Mouse (Mus musculus) midbrain, embryonic 16.5 days (tissue): ENCODE results near the gene Arhgap10. TPM values are rescaled to one million over a fixed set of nuclear protein-coding genes. Genes with fewer than 3 reads are reported as not detected.

Experiments used
- ATAC-seq: fragments of 200-750 bp; cut with Nextera tagmentation; 2 replicates; pipeline ENCODE4 v1.8.0; 2017; ENCODE audit warnings: moderate TSS enrichment
- H3K27ac ChIP-seq: fragments of 300-500 bp; sonication (generic); 2 replicates; pipeline ENCODE4 v1.5.1; 2014; ENCODE audit warnings: mild to moderate bottlenecking, low read length, mixed read lengths
- H3K27me3 ChIP-seq: fragments of 300-500 bp; sonication (generic); 2 replicates; pipeline ENCODE4 v1.6.1; 2014; ENCODE audit warnings: low read depth, low read length, mixed read lengths; ENCODE audit not compliant: control insufficient read depth, insufficient read depth
- H3K36me3 ChIP-seq: fragments of 300-500 bp; sonication (generic); 2 replicates; pipeline ENCODE4 v1.6.1; 2014; ENCODE audit warnings: mild to moderate bottlenecking, low read length, moderate library complexity, mixed read lengths; ENCODE audit not compliant: control insufficient read depth, insufficient read depth
- H3K4me1 ChIP-seq: fragments of 300-500 bp; sonication (generic); 2 replicates; pipeline ENCODE4 v1.6.1; 2014; ENCODE audit warnings: mild to moderate bottlenecking, low read length, mixed read lengths; ENCODE audit not compliant: control insufficient read depth, insufficient read depth
- H3K4me2 ChIP-seq: fragments of 300-500 bp; sonication (generic); 2 replicates; pipeline ENCODE4 v1.6.1; 2014; ENCODE audit warnings: mild to moderate bottlenecking, low read length, mixed read lengths
- H3K4me3 ChIP-seq: fragments of 300-500 bp; sonication (generic); 2 replicates; pipeline ENCODE4 v1.5.1; 2014; ENCODE audit warnings: low read depth, mild to moderate bottlenecking, low read length, moderate library complexity, mixed read lengths
- H3K9ac ChIP-seq: fragments of 300-500 bp; sonication (generic); 2 replicates; pipeline ENCODE4 v1.6.1; 2014; ENCODE audit warnings: low read depth, low read length, mixed read lengths
- H3K9me3 ChIP-seq: fragments of 300-500 bp; sonication (generic); replicated peaks from 2 replicates; pipeline ENCODE4 v1.6.1; 2014; ENCODE audit warnings: mild to moderate bottlenecking, low read length, mixed read lengths; ENCODE audit not compliant: control insufficient read depth, poor library complexity, severe bottlenecking
- WGBS: fragments of 180-500 bp; shearing (Covaris S2); extraction: QIAGEN DNeasy Blood & Tissue Kit; methylation state at CpG from one replicate; pipeline ENCODE4 v1.1.7; 2014; 5-methylcytosine and 5-hydroxymethylcytosine counted together
- polyA plus RNA-seq: library from polyadenylated mRNA; unstranded; fragments of >200 nt; fragmentation: Nextera tagmentation; extraction: Ambion mirVana; gene quantifications from 2 replicates; pipeline ENCODE4 v1.2.1, GENCODE M21; 2015

The Arhgap10 gene
- polyA plus RNA-seq, 1 experiment from 2014 or later = 2.8 TPM

- H3K27me3 ChIP-seq = no peaks in the 10 kb centered on the region
- no peak overlapping the region for H3K4me3 ChIP-seq
- no peaks in the 10 kb centered on the region for H3K9me3 ChIP-seq
- H3K27ac ChIP-seq = no peak overlapping the region
- no peaks in the 10 kb centered on the region for H3K36me3 ChIP-seq
- no peak overlapping the region for H3K4me2 ChIP-seq
- no peak overlapping the region for H3K9ac ChIP-seq
- 87% methylated on average over 10 of the region's 10 CpGs for WGBS
- ATAC-seq = no peak
- H3K4me1 ChIP-seq = no peaks in the 10 kb centered on the region
These were observed 10.2 kb downstream of the Arhgap10 start for GRCm38 (mm10) chr8:77507510-77508035.

GRCm38 (mm10) chr8:77506539-77506938 lies 11.2 kb downstream of the Arhgap10 start:
- no peaks in the 10 kb centered on the region for H3K27me3 ChIP-seq
- H3K27ac ChIP-seq = no peak overlapping the region
- 89% methylated on average over 7 of the region's 7 CpGs for WGBS
- no peak overlapping the region for H3K9ac ChIP-seq
- ATAC-seq = no peak
- no peak overlapping the region for H3K4me2 ChIP-seq
- no peaks in the 10 kb centered on the region for H3K9me3 ChIP-seq
- no peaks in the 10 kb centered on the region for H3K36me3 ChIP-seq
- no peaks in the 10 kb centered on the region for H3K4me1 ChIP-seq
- H3K4me3 ChIP-seq = no peak overlapping the region

GRCm38 (mm10) chr8:77502547-77502946 lies 15.2 kb downstream of the Arhgap10 start:
- H3K4me3 ChIP-seq = no peak overlapping the region
- H3K27ac ChIP-seq = no peak overlapping the region
- ATAC-seq = no peak
- no peak overlapping the region for H3K4me2 ChIP-seq
- H3K4me1 ChIP-seq = no peaks in the 10 kb centered on the region
- no peak overlapping the region for H3K9ac ChIP-seq
- H3K9me3 ChIP-seq = no peaks in the 10 kb centered on the region
- WGBS = 90% methylated on average over 6 of the region's 6 CpGs
- H3K36me3 ChIP-seq = no peaks in the 10 kb centered on the region
- H3K27me3 ChIP-seq = no peaks in the 10 kb centered on the region

GRCm38 (mm10) chr8:77501131-77501530 lies 16.6 kb downstream of the Arhgap10 start:
- Histone ChIP-seq H3K9me3 (no peaks in the 10 kb centered on the region), H3K4me1 (no peaks in the 10 kb centered on the region), H3K36me3 (no peaks in the 10 kb centered on the region), H3K27ac (no peak overlapping the region), H3K4me2 (no peak overlapping the region), H3K27me3 (no peaks in the 10 kb centered on the region), H3K4me3 (no peak overlapping the region), H3K9ac (no peak overlapping the region)
- 96% methylated on average over 8 of the region's 8 CpGs for WGBS
- ATAC-seq = no peak

- Histone ChIP-seq H3K4me1 (no peaks in the 10 kb centered on the region), H3K9ac (no peak overlapping the region), H3K27me3 (no peaks in the 10 kb centered on the region), H3K27ac (no peak overlapping the region), H3K4me3 (no peak overlapping the region), H3K4me2 (no peak overlapping the region), H3K9me3 (no peaks in the 10 kb centered on the region), H3K36me3 (no peaks in the 10 kb centered on the region)
- WGBS = 95% methylated on average over 3 of the region's 3 CpGs
- ATAC-seq = no peak
These were observed 17.5 kb downstream of the Arhgap10 start for GRCm38 (mm10) chr8:77500264-77500663.

GRCm38 (mm10) chr8:77497442-77497841 lies 20.3 kb downstream of the Arhgap10 start:
- Histone ChIP-seq H3K9ac (no peak overlapping the region), H3K4me2 (no peak overlapping the region), H3K4me1 (no peaks in the 10 kb centered on the region), H3K9me3 (no peaks in the 10 kb centered on the region), H3K36me3 (no peaks in the 10 kb centered on the region), H3K27me3 (no peaks in the 10 kb centered on the region), H3K4me3 (no peak overlapping the region), H3K27ac (no peak overlapping the region)
- 87% methylated on average over 2 of the region's 2 CpGs for WGBS
- ATAC-seq = no peak

- Histone ChIP-seq H3K36me3 (no peaks in the 10 kb centered on the region), H3K4me3 (no peak overlapping the region), H3K27me3 (no peaks in the 10 kb centered on the region), H3K9me3 (no peaks in the 10 kb centered on the region), H3K4me2 (no peak overlapping the region), H3K9ac (no peak overlapping the region), H3K27ac (no peak overlapping the region), H3K4me1 (no peaks in the 10 kb centered on the region)
- ATAC-seq = no peak
- 63% methylated on average over 1 of the region's 1 CpGs for WGBS
These were observed 21.5 kb downstream of the Arhgap10 start for GRCm38 (mm10) chr8:77496253-77496652.

- H3K27me3 ChIP-seq = no peaks in the 10 kb centered on the region
- H3K4me3 ChIP-seq = no peak overlapping the region
- ATAC-seq = 0 out of 2 replicates have a peak, but pooled peaks have one; percentile 17
- H3K36me3 ChIP-seq = no peaks in the 10 kb centered on the region
- H3K27ac ChIP-seq = no peak overlapping the region
- no peaks in the 10 kb centered on the region for H3K4me1 ChIP-seq
- H3K4me2 ChIP-seq = no peak overlapping the region
- 79% methylated on average over 10 of the region's 10 CpGs for WGBS
- H3K9me3 ChIP-seq = no peaks in the 10 kb centered on the region
- H3K9ac ChIP-seq = no peak overlapping the region
These were observed 23.1 kb downstream of the Arhgap10 start for GRCm38 (mm10) chr8:77494376-77495328.

GRCm38 (mm10) chr8:77492356-77493058 lies 25.2 kb downstream of the Arhgap10 start:
- no peaks in the 10 kb centered on the region for H3K4me1 ChIP-seq
- no peak overlapping the region for H3K4me2 ChIP-seq
- H3K9ac ChIP-seq = no peak overlapping the region
- no peak for ATAC-seq
- H3K9me3 ChIP-seq = no peaks in the 10 kb centered on the region
- H3K27ac ChIP-seq = no peak overlapping the region
- H3K27me3 ChIP-seq = no peaks in the 10 kb centered on the region
- H3K36me3 ChIP-seq = no peaks in the 10 kb centered on the region
- no peak overlapping the region for H3K4me3 ChIP-seq
- WGBS = 88% methylated on average over 5 of the region's 5 CpGs
